Mouse (Mus musculus): Measurements from ENCODE around the gene Rad54l. TPM values are rescaled to one million over a fixed set of nuclear protein-coding genes. Genes with fewer than 3 reads are reported as not detected.
A peak's percentile ranks its signal among the peaks of the same experiment; 100 is the strongest.

Gene Rad54l
- polyA plus RNA-seq, 1 experiment from 2014 or later, result 61.0 TPM

DNA sequence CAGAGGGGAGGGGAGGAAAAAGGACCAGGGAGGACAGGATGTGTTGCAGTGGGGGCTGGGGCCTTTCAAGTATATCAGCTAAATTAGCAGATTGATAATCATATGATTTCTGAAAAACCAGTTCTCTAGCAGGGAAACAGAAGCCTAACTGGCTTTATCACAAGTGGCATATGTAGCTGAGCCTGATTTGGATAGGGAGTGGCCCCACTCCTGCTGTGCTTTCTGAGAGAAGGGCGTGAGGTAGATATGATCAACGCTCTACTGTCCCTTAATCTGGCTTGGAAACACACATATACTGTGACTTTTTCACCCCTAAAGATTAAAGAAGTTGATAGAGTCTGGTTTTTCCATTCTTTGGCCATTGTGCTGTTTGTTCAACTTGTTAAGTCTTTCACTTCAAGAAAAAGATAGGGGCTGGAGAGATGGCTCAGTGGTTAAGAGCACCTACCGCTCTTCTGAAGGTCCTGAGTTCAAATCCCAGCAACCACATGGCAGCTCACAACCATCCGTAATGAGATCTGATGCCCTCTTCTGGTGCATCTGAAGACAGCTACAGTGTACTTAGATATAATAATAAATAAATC is 2.4 kb upstream of the Rad54l start:
- no peak for ATAC-seq (ENCODE audit: low FRiP score)
- Histone ChIP-seq H3K27ac (ENCODE audit: low read depth, low read length) (no peak overlapping the region), H3K4me2 (no peak overlapping the region), H3K27me3 (ENCODE audit: control insufficient read depth, insufficient read depth, low read length) (no peaks in the 10 kb centered on the region), H3K36me3 (ENCODE audit: control insufficient read depth, insufficient read depth, low read length) (no peaks in the 10 kb centered on the region), H3K4me3 (ENCODE audit: low read depth, low read length) (no peak overlapping the region), H3K4me1 (ENCODE audit: control insufficient read depth, insufficient read depth, low read length) (peaks cover 14% of the 10 kb centered on the region), H3K9ac (ENCODE audit: low read length) (no peak overlapping the region), H3K9me3 (ENCODE audit: control insufficient read depth, low read length) (no peaks in the 10 kb centered on the region)
- DNase-seq (ENCODE audit: low spot score, missing footprints), result peak; percentile 66
- WGBS, result 95% methylated on average over 4 of the region's 4 CpGs

DNA sequence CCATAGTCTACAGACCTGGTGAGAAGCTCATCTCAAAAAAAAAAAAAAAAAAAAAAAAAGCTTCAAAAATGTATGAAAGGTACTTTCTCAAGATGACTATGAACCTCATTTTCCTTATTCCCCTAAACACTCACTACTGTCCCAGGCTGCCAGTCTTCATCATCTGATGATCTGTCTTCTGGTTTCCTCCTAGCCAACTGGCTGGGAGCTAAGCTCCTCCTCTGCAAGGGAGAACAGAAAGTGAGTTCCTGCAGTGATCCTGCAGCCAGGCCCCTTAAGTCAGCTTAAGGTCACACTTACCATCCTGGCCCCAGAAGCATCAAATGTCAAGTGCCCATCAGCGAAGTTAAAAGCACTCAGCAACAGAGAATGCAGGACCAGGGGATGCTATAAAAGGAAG is 728 bp downstream of the Rad54l start:
- H3K9me3 ChIP-seq (ENCODE audit: control insufficient read depth, low read length), result no peaks in the 10 kb centered on the region
- H3K4me3 ChIP-seq (ENCODE audit: low read depth, low read length), result peak overlapping the region; percentile 51
- H3K27me3 ChIP-seq (ENCODE audit: control insufficient read depth, insufficient read depth, low read length), result no peaks in the 10 kb centered on the region
- H3K4me2 ChIP-seq, result peak overlapping the region; percentile 63
- H3K9ac ChIP-seq (ENCODE audit: low read length), result peak overlapping the region; percentile 67
- H3K4me1 ChIP-seq (ENCODE audit: control insufficient read depth, insufficient read depth, low read length), result peaks cover 14% of the 10 kb centered on the region
- peaks cover 3% of the 10 kb centered on the region; the same call in 1 of the 2 replicates for H3K36me3 ChIP-seq (ENCODE audit: control insufficient read depth, insufficient read depth, low read length)
- WGBS, result 3% methylated on average over 1 of the region's 1 CpGs
- no peak overlapping the region for H3K27ac ChIP-seq (ENCODE audit: low read depth, low read length)
- DNase-seq (ENCODE audit: low spot score, missing footprints) (no peak), ATAC-seq (ENCODE audit: low FRiP score) (no peak)

DNA sequence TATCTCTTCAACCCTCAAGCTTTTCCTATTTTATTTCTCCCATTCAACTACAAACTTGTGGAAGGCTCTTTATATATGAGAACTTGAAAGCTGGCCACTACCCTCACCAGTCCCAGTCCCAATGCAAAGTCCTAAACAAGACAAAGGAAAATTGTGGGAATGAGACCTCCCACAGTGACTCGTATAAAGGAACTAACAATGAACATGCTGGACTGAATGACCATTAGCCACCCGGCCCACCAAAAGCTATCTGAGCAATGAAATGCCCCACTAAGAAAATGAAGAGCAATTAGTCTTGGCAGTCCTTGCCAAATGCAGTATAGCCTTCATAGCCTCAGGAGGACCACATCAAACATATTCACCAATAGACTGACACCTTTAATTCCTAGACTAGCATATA is 12.0 kb downstream of the Rad54l start:
- Histone ChIP-seq H3K4me3 (ENCODE audit: low read depth, low read length) (no peak overlapping the region), H3K36me3 (ENCODE audit: control insufficient read depth, insufficient read depth, low read length) (peaks cover 4% of the 10 kb centered on the region; the same call in 1 of the 2 replicates), H3K27me3 (ENCODE audit: control insufficient read depth, insufficient read depth, low read length) (no peaks in the 10 kb centered on the region), H3K4me1 (ENCODE audit: control insufficient read depth, insufficient read depth, low read length) (no peaks in the 10 kb centered on the region), H3K9me3 (ENCODE audit: control insufficient read depth, low read length) (no peaks in the 10 kb centered on the region), H3K9ac (ENCODE audit: low read length) (no peak overlapping the region), H3K27ac (ENCODE audit: low read depth, low read length) (no peak overlapping the region), H3K4me2 (no peak overlapping the region)
- no peak for DNase-seq (ENCODE audit: low spot score, missing footprints)
- WGBS, result 86% methylated on average over 2 of the region's 2 CpGs
- no peak for ATAC-seq (ENCODE audit: low FRiP score)

DNA sequence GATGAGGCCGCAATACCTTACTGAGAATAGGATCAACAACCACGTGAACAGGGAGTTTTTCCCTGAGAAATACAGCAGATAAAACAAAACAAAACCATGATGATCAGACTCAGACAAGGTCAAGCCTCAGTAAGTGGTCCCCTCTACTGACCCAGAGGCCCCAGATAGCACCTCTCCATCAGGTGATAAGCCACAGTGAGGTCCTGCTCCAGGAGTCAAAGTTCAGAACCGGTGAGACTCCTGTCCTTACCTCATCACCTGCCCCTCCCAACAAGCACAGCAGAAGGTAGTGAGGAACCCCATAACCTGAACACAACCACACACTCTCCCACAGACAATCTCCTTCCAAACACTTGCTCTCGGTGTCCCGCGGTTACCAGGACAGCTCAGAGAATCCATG is 12.8 kb downstream of the Rad54l start:
- 89% methylated on average over 6 of the region's 6 CpGs for WGBS
- no peaks in the 10 kb centered on the region for H3K9me3 ChIP-seq (ENCODE audit: control insufficient read depth, low read length)
- H3K4me1 ChIP-seq (ENCODE audit: control insufficient read depth, insufficient read depth, low read length), result no peaks in the 10 kb centered on the region
- H3K4me2 ChIP-seq, result no peak overlapping the region
- H3K9ac ChIP-seq (ENCODE audit: low read length), result no peak overlapping the region
- no peak overlapping the region for H3K4me3 ChIP-seq (ENCODE audit: low read depth, low read length)
- ATAC-seq (ENCODE audit: low FRiP score) (no peak), DNase-seq (ENCODE audit: low spot score, missing footprints) (no peak)
- H3K36me3 ChIP-seq (ENCODE audit: control insufficient read depth, insufficient read depth, low read length), result peaks cover 5% of the 10 kb centered on the region; the same call in 1 of the 2 replicates
- no peaks in the 10 kb centered on the region for H3K27me3 ChIP-seq (ENCODE audit: control insufficient read depth, insufficient read depth, low read length)
- no peak overlapping the region for H3K27ac ChIP-seq (ENCODE audit: low read depth, low read length)

DNA sequence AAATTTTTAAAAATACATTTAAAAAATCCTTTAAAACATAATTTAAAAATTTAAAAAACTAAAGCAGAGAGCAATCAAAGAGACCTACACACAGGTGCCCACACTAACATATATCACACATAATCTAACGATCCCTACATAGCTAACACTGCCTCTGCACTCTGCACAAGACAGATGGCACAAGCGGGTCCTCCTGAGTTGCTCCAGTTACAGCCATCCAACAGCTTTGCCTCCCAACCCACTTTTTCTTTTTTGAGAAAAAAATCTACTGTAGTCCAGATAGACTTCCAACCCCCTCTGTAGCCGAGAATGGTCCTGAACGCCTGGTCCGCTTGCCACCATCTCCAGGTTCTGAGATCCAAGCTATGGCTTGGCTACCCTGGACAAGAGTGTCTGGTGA is 18.2 kb downstream of the Rad54l start:
- Histone ChIP-seq H3K9me3 (ENCODE audit: control insufficient read depth, low read length) (no peaks in the 10 kb centered on the region), H3K9ac (ENCODE audit: low read length) (no peak overlapping the region), H3K4me1 (ENCODE audit: control insufficient read depth, insufficient read depth, low read length) (no peaks in the 10 kb centered on the region), H3K27me3 (ENCODE audit: control insufficient read depth, insufficient read depth, low read length) (no peaks in the 10 kb centered on the region), H3K4me2 (no peak overlapping the region), H3K27ac (ENCODE audit: low read depth, low read length) (no peak overlapping the region), H3K36me3 (ENCODE audit: control insufficient read depth, insufficient read depth, low read length) (peaks cover 5% of the 10 kb centered on the region; the same call in 1 of the 2 replicates), H3K4me3 (ENCODE audit: low read depth, low read length) (no peak overlapping the region)
- 94% methylated on average over 5 of the region's 5 CpGs for WGBS
- DNase-seq (ENCODE audit: low spot score, missing footprints), result no peak
- ATAC-seq (ENCODE audit: low FRiP score), result no peak

DNA sequence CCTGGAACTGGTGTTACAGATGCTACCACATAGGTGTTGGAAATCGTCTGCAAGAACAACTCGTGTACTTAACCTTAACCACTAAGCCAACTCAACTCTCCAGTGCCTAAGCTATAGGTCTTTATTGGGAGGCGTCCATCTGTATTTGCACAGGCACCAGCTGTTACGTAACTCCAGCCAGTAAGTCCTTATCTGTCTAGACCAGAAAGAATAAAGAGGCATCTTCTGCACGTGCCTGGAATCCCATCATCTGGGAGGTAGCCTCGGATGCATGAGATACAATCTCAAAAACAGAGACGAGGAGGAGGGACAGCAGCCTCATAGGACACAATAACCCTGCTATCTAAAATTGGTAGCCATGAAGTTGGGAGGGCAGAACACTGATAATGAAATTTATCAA is 22.5 kb downstream of the Rad54l start:
- Histone ChIP-seq H3K27ac (ENCODE audit: low read depth, low read length) (no peak overlapping the region), H3K4me1 (ENCODE audit: control insufficient read depth, insufficient read depth, low read length) (no peaks in the 10 kb centered on the region), H3K9ac (ENCODE audit: low read length) (no peak overlapping the region), H3K27me3 (ENCODE audit: control insufficient read depth, insufficient read depth, low read length) (no peaks in the 10 kb centered on the region), H3K4me3 (ENCODE audit: low read depth, low read length) (no peak overlapping the region), H3K9me3 (ENCODE audit: control insufficient read depth, low read length) (no peaks in the 10 kb centered on the region), H3K4me2 (no peak overlapping the region), H3K36me3 (ENCODE audit: control insufficient read depth, insufficient read depth, low read length) (peaks cover 35% of the 10 kb centered on the region)
- peak; percentile 68 for DNase-seq (ENCODE audit: low spot score, missing footprints)
- 87% methylated on average over 7 of the region's 7 CpGs for WGBS
- ATAC-seq (ENCODE audit: low FRiP score), result no peak

DNA sequence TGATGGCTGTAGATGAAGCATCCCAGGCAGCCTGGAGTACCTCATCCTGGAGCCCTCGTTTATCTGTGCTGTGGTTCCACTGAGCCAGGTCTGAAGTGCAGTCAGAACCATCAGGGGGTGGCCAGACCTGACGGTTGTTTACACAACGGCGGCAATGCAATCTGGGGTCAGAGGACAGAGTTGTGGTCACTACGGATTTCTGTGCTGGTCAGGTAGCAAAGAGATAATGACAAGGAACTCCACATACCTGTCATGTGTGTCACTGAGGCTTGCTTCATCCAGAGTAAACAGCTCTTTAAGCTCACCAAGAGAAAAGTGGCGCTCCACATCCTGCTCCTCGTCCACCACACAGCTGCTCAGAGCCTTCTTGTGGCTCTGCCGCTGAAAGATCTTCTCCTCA is 26.3 kb downstream of the Rad54l start:
- Histone ChIP-seq H3K4me3 (ENCODE audit: low read depth, low read length) (no peak overlapping the region), H3K27me3 (ENCODE audit: control insufficient read depth, insufficient read depth, low read length) (no peaks in the 10 kb centered on the region), H3K27ac (ENCODE audit: low read depth, low read length) (no peak overlapping the region), H3K9ac (ENCODE audit: low read length) (no peak overlapping the region), H3K4me1 (ENCODE audit: control insufficient read depth, insufficient read depth, low read length) (no peaks in the 10 kb centered on the region), H3K4me2 (no peak overlapping the region), H3K36me3 (ENCODE audit: control insufficient read depth, insufficient read depth, low read length) (peaks cover 36% of the 10 kb centered on the region), H3K9me3 (ENCODE audit: control insufficient read depth, low read length) (no peaks in the 10 kb centered on the region)
- WGBS, result 89% methylated on average over 8 of the region's 8 CpGs
- DNase-seq (ENCODE audit: low spot score, missing footprints) (no peak), ATAC-seq (ENCODE audit: low FRiP score) (no peak)

DNA sequence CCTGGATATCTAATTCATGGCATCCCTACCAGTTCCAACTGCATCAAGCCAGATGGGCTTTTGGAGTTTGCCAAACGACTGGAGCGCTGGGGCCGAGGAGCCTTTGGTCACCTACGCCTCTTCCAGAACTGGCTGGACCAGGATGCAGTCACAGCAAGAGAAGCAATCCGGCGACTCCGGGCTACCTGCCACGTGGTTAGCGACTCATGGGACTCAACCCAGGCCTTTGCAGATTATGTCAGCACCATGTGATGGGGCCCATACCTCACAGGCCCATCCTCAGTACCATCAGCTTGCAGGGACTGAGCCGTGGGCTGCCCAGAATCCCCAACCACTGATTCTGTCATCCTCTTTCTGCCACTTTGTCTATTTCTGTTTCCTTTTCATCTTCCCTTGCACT is 27.2 kb downstream of the Rad54l start:
- WGBS, result 92% methylated on average over 10 of the region's 10 CpGs
- DNase-seq (ENCODE audit: low spot score, missing footprints) (no peak), ATAC-seq (ENCODE audit: low FRiP score) (no peak)
- no peaks in the 10 kb centered on the region for H3K4me1 ChIP-seq (ENCODE audit: control insufficient read depth, insufficient read depth, low read length)
- no peak overlapping the region for H3K9ac ChIP-seq (ENCODE audit: low read length)
- peaks cover 36% of the 10 kb centered on the region for H3K36me3 ChIP-seq (ENCODE audit: control insufficient read depth, insufficient read depth, low read length)
- H3K9me3 ChIP-seq (ENCODE audit: control insufficient read depth, low read length), result no peaks in the 10 kb centered on the region
- no peak overlapping the region for H3K4me2 ChIP-seq
- no peak overlapping the region for H3K4me3 ChIP-seq (ENCODE audit: low read depth, low read length)
- H3K27me3 ChIP-seq (ENCODE audit: control insufficient read depth, insufficient read depth, low read length), result no peaks in the 10 kb centered on the region
- no peak overlapping the region for H3K27ac ChIP-seq (ENCODE audit: low read depth, low read length)

DNA sequence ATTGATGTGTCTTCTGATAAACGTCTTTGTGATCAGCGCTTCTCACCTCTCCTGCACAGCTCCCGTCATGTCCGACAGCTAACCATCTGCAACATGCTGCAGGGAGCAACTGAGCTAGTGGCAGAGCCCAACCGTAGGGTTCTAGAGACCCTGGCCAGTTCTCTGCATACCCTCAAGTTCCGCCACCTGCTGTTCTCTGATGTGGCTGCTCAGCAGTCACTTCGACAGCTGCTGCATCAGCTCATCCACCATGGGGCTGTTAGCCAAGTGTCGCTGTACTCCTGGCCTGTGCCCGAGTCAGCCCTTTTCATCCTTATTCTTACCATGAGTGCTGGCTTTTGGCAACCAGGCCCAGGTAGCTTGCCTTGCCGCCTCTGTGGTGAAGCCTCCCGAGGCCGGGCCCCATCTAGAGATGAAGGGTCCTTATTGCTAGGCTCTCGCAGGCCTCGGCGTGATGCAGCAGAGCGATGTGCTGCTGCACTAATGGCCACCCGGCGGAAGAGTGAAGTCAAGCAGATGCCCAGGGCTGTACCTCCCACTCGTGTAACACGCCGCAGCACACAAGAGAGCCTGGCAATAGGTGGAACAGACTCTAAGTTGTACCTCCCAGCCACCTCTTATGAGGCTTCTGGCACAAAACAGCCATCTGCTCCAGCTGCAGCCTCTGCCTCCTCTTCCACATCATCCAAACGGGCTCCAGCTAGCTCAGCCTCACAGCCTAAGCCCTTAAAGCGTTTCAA is 34.8 kb downstream of the Rad54l start:
- no peak for DNase-seq (ENCODE audit: low spot score, missing footprints)
- 90% methylated on average over 23 of the region's 23 CpGs for WGBS

More for the DNA sequence above, 34.8 kb downstream of the Rad54l start:
- Histone ChIP-seq H3K36me3 (ENCODE audit: control insufficient read depth, insufficient read depth, low read length) (peaks cover 15% of the 10 kb centered on the region), H3K27ac (ENCODE audit: low read depth, low read length) (no peak overlapping the region), H3K4me3 (ENCODE audit: low read depth, low read length) (no peak overlapping the region), H3K9ac (ENCODE audit: low read length) (no peak overlapping the region), H3K9me3 (ENCODE audit: control insufficient read depth, low read length) (no peaks in the 10 kb centered on the region), H3K4me1 (ENCODE audit: control insufficient read depth, insufficient read depth, low read length) (no peaks in the 10 kb centered on the region), H3K4me2 (no peak overlapping the region), H3K27me3 (ENCODE audit: control insufficient read depth, insufficient read depth, low read length) (no peaks in the 10 kb centered on the region)
- ATAC-seq (ENCODE audit: low FRiP score), result no peak

Data from midbrain, embryonic 11.5 days (tissue).